Mouse (Mus musculus): Measurements from ENCODE around the gene Setd7. TPM values are rescaled to one million over a fixed set of nuclear protein-coding genes. Genes with fewer than 3 reads are reported as not detected.

Gene Setd7
- polyA plus RNA-seq, 1 experiment from 2014 or later = 7.3 TPM

DNA sequence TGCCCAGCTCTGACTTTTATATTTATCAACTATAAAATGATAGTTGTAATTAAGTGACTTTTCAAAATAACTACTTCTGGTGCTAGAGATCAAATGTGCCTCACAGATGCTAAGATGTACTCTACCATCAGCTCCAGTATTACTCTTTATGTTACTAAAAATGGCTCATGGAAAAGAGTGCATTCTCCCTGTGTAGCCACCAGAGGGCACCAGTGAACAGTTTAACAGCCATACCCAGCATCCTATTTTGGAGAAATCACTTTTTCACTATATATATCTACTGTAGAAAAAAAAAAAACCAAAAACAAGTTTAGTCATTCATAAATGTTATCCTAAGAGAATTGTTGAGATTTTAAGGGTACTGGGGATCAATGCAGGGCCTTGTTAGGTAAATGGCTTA lies 79.6 kb downstream of the Setd7 start:
- Histone ChIP-seq H3K27me3 (replicated peaks; ENCODE audit: control insufficient read depth, insufficient read depth, low read length) (no peaks in the 10 kb centered on the region), H3K9ac (ENCODE audit: low read depth, low read length) (no peak overlapping the region), H3K4me2 (ENCODE audit: low read depth, low read length) (no peak overlapping the region), H3K4me3 (ENCODE audit: low read depth, low read length) (no peak overlapping the region), H3K9me3 (ENCODE audit: control insufficient read depth, low read length) (no peaks in the 10 kb centered on the region), H3K27ac (replicated peaks; ENCODE audit: low read depth, low read length) (no peak overlapping the region), H3K36me3 (ENCODE audit: control insufficient read depth, insufficient read depth, low read length) (no peaks in the 10 kb centered on the region), H3K4me1 (ENCODE audit: control insufficient read depth, insufficient read depth, low read length) (peaks cover 16% of the 10 kb centered on the region)
- ATAC-seq (ENCODE audit: low read depth) (no peak), DNase-seq (ENCODE audit: low spot score) (peak; percentile 50)

DNA sequence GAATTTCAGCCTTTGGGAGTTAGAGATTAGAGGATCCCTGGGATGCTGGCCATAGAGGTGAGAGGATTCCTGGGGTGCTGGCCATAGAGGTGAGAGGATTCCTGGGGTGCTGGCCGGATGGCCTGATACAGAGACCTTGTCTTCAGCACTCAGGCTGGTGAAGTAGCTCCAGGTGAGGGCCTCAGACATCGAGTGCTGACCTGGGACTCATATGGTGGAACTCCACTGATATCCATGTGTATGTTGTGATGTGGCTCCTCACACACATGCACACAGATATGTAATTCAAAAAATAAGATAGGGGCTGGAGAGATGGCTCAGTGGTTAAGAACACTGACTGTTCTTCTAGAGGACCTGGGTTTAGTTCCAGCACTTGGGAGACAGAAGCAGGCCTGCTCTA lies 80.8 kb downstream of the Setd7 start:
- Histone ChIP-seq H3K4me2 (ENCODE audit: low read depth, low read length) (no peak overlapping the region), H3K9me3 (ENCODE audit: control insufficient read depth, low read length) (no peaks in the 10 kb centered on the region), H3K4me1 (ENCODE audit: control insufficient read depth, insufficient read depth, low read length) (peaks cover 5% of the 10 kb centered on the region; the same call in 1 of the 2 replicates), H3K27ac (replicated peaks; ENCODE audit: low read depth, low read length) (no peak overlapping the region), H3K9ac (ENCODE audit: low read depth, low read length) (no peak overlapping the region), H3K27me3 (replicated peaks; ENCODE audit: control insufficient read depth, insufficient read depth, low read length) (no peaks in the 10 kb centered on the region), H3K4me3 (ENCODE audit: low read depth, low read length) (no peak overlapping the region), H3K36me3 (ENCODE audit: control insufficient read depth, insufficient read depth, low read length) (peaks cover 6% of the 10 kb centered on the region; the same call in 1 of the 2 replicates)
- DNase-seq (ENCODE audit: low spot score) = no peak
- ATAC-seq (ENCODE audit: low read depth) = no peak
- WGBS = 63% methylated on average over 2 of the region's 2 CpGs

- H3K27ac ChIP-seq (replicated peaks; ENCODE audit: low read depth, low read length) = no peak overlapping the region
- ATAC-seq (ENCODE audit: low read depth) (no peak), DNase-seq (ENCODE audit: low spot score) (no peak)
- peaks cover 45% of the 10 kb centered on the region for H3K36me3 ChIP-seq (ENCODE audit: control insufficient read depth, insufficient read depth, low read length)
- 61% methylated on average over 4 of the region's 4 CpGs for WGBS
- no peak overlapping the region for H3K4me3 ChIP-seq (ENCODE audit: low read depth, low read length)
- H3K9me3 ChIP-seq (ENCODE audit: control insufficient read depth, low read length) = no peaks in the 10 kb centered on the region
- no peaks in the 10 kb centered on the region for H3K27me3 ChIP-seq (replicated peaks; ENCODE audit: control insufficient read depth, insufficient read depth, low read length)
- no peak overlapping the region for H3K4me2 ChIP-seq (ENCODE audit: low read depth, low read length)
- H3K9ac ChIP-seq (ENCODE audit: low read depth, low read length) = no peak overlapping the region
- H3K4me1 ChIP-seq (ENCODE audit: control insufficient read depth, insufficient read depth, low read length) = no peaks in the 10 kb centered on the region
Measured at GRCm38 (mm10) chr3:51475706-51476105, 85.0 kb downstream of the Setd7 start.

GRCm38 (mm10) chr3:51468530-51468929 lies 92.1 kb downstream of the Setd7 start:
- Histone ChIP-seq H3K4me2 (ENCODE audit: low read depth, low read length) (no peak overlapping the region), H3K9ac (ENCODE audit: low read depth, low read length) (no peak overlapping the region), H3K4me1 (ENCODE audit: control insufficient read depth, insufficient read depth, low read length) (no peaks in the 10 kb centered on the region), H3K27ac (replicated peaks; ENCODE audit: low read depth, low read length) (no peak overlapping the region), H3K36me3 (ENCODE audit: control insufficient read depth, insufficient read depth, low read length) (peaks cover 89% of the 10 kb centered on the region), H3K4me3 (ENCODE audit: low read depth, low read length) (no peak overlapping the region), H3K9me3 (ENCODE audit: control insufficient read depth, low read length) (no peaks in the 10 kb centered on the region), H3K27me3 (replicated peaks; ENCODE audit: control insufficient read depth, insufficient read depth, low read length) (no peaks in the 10 kb centered on the region)
- ATAC-seq (ENCODE audit: low read depth) (no peak), DNase-seq (ENCODE audit: low spot score) (no peak)
- 83% methylated on average over 2 of the region's 2 CpGs for WGBS

Other genes with a start within 250 kb of the Setd7 start
- gene Elf2, start 220.2 kb downstream of the Setd7 start, polyA plus RNA-seq (2014; fragmentation: Nextera tagmentation; extraction: Ambion mirVana) = 55.3 and 56.8 TPM in 2 replicates
- gene Mgarp, start 164.1 kb downstream of the Setd7 start, polyA plus RNA-seq (2014; fragmentation: Nextera tagmentation; extraction: Ambion mirVana) = 2.5 and 5.2 TPM in 2 replicates
- 663 and 761 TPM in 2 replicates for gene Ndufc1, start 151.9 kb downstream of the Setd7 start, polyA plus RNA-seq (2014; fragmentation: Nextera tagmentation; extraction: Ambion mirVana)
- gene Naa15, start 145.7 kb downstream of the Setd7 start, polyA plus RNA-seq (2014; fragmentation: Nextera tagmentation; extraction: Ambion mirVana) = 34.5 and 34.8 TPM in 2 replicates
- 25.8 and 29.0 TPM in 2 replicates for gene Rab33b, start 77.0 kb downstream of the Setd7 start, polyA plus RNA-seq (2014; fragmentation: Nextera tagmentation; extraction: Ambion mirVana)
- gene Mgst2, start 99.5 kb upstream of the Setd7 start, polyA plus RNA-seq (2014; fragmentation: Nextera tagmentation; extraction: Ambion mirVana) = 4.1 and 6.6 TPM in 2 replicates

Measured in embryonic facial prominence, embryonic 14.5 days (tissue).